Mouse (Mus musculus): ENCODE measurements at regions not wholly inside any gene's neighbourhood (a gene's known extent, or its start where the extent isn't known, plus 50 kb on each side); places are given as distances from the start of the nearest gene placed in this dataset.

DNA sequence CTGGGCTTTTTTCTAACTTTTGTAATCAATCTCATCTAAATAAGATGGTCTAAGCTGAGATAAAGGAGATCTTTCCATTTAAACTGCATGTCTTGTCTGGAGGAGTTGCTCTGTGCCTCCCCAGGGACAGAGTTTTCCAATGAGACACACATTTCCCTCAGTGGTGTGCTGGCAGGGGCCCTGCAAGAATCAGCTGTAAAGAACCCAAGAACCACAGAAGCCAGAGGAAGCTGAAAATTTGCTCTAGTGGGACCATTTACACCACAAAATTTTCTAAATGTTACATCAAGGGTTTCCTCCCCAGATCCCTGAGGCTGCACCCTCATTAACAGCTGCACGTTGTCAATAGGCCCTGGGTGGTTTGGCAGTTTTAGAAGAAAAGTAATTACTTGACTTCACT, 301.0 kb upstream of the Ttc14 start:
- H3K27ac ChIP-seq (ENCODE audit: low read length): no peak overlapping the region
- no peak for ATAC-seq (replicated peaks; ENCODE audit: extremely low read depth, insufficient read depth, low FRiP score)
- H3K27me3 ChIP-seq (ENCODE audit: control insufficient read depth, insufficient read depth, low read length): no peaks in the 10 kb centered on the region
- no peak overlapping the region for H3K4me2 ChIP-seq (ENCODE audit: low read depth, low read length)
- 48% methylated on average over 1 of the region's 1 CpGs for WGBS
- no peaks in the 10 kb centered on the region for H3K4me1 ChIP-seq (ENCODE audit: control insufficient read depth, insufficient read depth, low read length)
- no peak overlapping the region for H3K4me3 ChIP-seq (ENCODE audit: low read length)
- no peaks in the 10 kb centered on the region for H3K9me3 ChIP-seq (replicated peaks; ENCODE audit: control insufficient read depth, low read length)
- H3K9ac ChIP-seq (ENCODE audit: low read length): no peak overlapping the region
- no peaks in the 10 kb centered on the region for H3K36me3 ChIP-seq (ENCODE audit: control insufficient read depth, insufficient read depth)

DNA sequence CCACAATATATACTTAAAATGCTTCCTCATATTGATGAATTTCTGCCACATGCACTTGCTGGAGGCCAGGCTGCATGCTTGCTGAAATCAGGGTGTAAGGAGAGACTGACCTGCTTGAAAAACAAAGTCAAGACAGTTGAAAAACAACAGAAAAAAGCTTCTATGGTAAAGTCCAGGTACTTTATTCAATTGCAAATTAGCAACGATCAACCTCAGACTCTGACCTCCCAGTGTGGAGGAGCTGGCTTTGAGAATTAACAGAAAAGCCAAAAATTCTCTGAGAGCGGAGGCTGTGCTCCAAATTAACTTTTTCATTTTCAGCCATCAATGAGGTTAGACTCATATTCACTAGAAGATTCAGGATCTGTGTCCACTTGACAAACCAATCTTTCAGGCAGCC, 291.4 kb upstream of the Ttc14 start:
- Histone ChIP-seq H3K4me3 (ENCODE audit: low read length) (no peak overlapping the region), H3K9ac (ENCODE audit: low read length) (no peak overlapping the region), H3K4me2 (ENCODE audit: low read depth, low read length) (no peak overlapping the region), H3K27ac (ENCODE audit: low read length) (no peak overlapping the region), H3K27me3 (ENCODE audit: control insufficient read depth, insufficient read depth, low read length) (no peaks in the 10 kb centered on the region), H3K36me3 (ENCODE audit: control insufficient read depth, insufficient read depth) (no peaks in the 10 kb centered on the region), H3K4me1 (ENCODE audit: control insufficient read depth, insufficient read depth, low read length) (no peaks in the 10 kb centered on the region), H3K9me3 (replicated peaks; ENCODE audit: control insufficient read depth, low read length) (peaks cover 5% of the 10 kb centered on the region; the same call in 1 of the 2 replicates)
- no peak for ATAC-seq (replicated peaks; ENCODE audit: extremely low read depth, insufficient read depth, low FRiP score)
- 77% methylated on average over 2 of the region's 2 CpGs for WGBS

DNA sequence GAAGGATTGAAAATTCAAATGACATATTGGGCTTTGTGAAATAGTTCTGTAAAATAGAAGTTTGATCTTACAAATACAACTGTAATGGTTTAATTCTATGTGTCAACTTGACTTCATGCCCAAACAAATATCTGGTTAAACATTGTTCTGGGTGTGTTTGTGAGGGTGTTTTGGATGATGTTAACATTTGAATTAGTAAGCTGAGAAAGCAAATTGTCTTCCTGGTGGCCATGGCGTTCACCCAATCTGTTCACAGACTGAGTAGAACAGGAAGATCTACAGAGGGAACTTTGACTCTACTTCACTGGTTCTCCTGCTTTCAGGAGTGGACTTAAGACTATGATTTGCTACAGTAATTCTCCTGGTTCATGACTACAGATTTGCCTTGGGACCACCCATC, 255.5 kb upstream of the Ttc14 start:
- 78% methylated on average over 1 of the region's 1 CpGs for WGBS
- H3K9me3 ChIP-seq (replicated peaks; ENCODE audit: control insufficient read depth, low read length): no peaks in the 10 kb centered on the region
- no peak overlapping the region for H3K4me3 ChIP-seq (ENCODE audit: low read length)
- no peak overlapping the region for H3K9ac ChIP-seq (ENCODE audit: low read length)
- no peak overlapping the region for H3K4me2 ChIP-seq (ENCODE audit: low read depth, low read length)
- H3K4me1 ChIP-seq (ENCODE audit: control insufficient read depth, insufficient read depth, low read length): no peaks in the 10 kb centered on the region
- H3K27me3 ChIP-seq (ENCODE audit: control insufficient read depth, insufficient read depth, low read length): no peaks in the 10 kb centered on the region
- no peak overlapping the region for H3K27ac ChIP-seq (ENCODE audit: low read length)
- ATAC-seq (replicated peaks; ENCODE audit: extremely low read depth, insufficient read depth, low FRiP score): no peak
- H3K36me3 ChIP-seq (ENCODE audit: control insufficient read depth, insufficient read depth): no peaks in the 10 kb centered on the region

DNA sequence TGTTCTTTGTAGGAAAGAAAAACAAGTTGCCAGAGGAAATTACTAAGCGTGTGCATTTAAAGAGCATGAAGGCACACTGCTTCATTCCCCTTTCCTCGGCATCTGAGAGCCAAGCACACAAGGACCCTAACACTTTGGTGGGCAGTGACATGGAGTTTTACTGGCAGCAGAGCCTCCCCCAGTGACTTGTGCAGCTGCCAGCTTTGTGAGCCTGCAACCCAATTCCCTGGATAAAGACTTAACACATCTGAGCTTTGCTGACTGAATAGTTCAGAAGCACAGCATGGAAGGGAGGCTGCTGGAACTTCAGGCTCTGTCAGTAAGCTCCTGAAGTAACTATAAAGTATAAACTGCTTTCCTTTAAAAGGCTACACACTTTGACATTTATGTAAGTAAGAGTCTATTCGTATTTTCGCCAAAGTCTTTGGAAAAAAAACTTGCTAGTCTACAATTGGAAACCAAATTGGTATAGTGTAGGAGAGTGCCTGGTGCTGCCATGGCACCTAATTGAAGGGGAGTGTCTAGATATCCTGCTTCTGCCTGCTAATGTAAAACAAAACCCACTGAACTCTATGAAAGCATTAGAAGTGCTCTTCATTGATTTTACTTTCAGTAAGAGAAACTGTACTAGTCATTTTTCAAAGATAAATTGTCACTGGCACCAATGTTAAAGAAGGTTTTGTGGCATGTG, 236.8 kb upstream of the Ttc14 start:
- no peak overlapping the region for H3K27ac ChIP-seq (ENCODE audit: low read length)
- WGBS: 66% methylated on average over 4 of the region's 4 CpGs
- no peak overlapping the region for H3K4me2 ChIP-seq (ENCODE audit: low read depth, low read length)

DNA sequence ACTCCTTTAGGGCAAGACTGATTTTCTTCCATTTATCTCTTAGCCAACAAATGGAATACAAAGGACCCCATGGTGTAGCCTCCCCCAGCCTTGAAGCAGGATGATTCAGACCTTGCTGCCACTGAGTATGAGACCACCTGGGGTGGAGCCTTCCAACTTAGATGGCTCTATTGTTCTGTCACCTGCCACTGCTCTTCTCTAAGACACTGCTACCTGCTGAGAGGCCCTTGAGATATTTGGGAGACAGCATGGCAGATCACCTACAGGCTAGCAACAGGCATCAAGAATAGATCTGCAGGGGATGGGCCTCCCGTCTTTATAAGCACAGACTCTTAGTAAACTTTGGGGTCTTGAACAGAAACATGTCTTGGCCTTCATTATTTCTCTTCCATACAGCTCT, 219.0 kb upstream of the Ttc14 start:
- no peaks in the 10 kb centered on the region for H3K9me3 ChIP-seq (replicated peaks; ENCODE audit: control insufficient read depth, low read length)
- H3K27ac ChIP-seq (ENCODE audit: low read length): no peak overlapping the region
- H3K4me2 ChIP-seq (ENCODE audit: low read depth, low read length): no peak overlapping the region
- no peaks in the 10 kb centered on the region for H3K4me1 ChIP-seq (ENCODE audit: control insufficient read depth, insufficient read depth, low read length)
- H3K36me3 ChIP-seq (ENCODE audit: control insufficient read depth, insufficient read depth): no peaks in the 10 kb centered on the region
- ATAC-seq (replicated peaks; ENCODE audit: extremely low read depth, insufficient read depth, low FRiP score): no peak
- 17% methylated on average over 1 of the region's 1 CpGs for WGBS
- H3K9ac ChIP-seq (ENCODE audit: low read length): no peak overlapping the region
- H3K27me3 ChIP-seq (ENCODE audit: control insufficient read depth, insufficient read depth, low read length): no peaks in the 10 kb centered on the region
- no peak overlapping the region for H3K4me3 ChIP-seq (ENCODE audit: low read length)

More for the DNA sequence above, 236.8 kb upstream of the Ttc14 start:
- ATAC-seq (replicated peaks; ENCODE audit: extremely low read depth, insufficient read depth, low FRiP score): no peak
- Histone ChIP-seq H3K4me3 (ENCODE audit: low read length) (no peak overlapping the region), H3K36me3 (ENCODE audit: control insufficient read depth, insufficient read depth) (no peaks in the 10 kb centered on the region), H3K9ac (ENCODE audit: low read length) (no peak overlapping the region), H3K4me1 (ENCODE audit: control insufficient read depth, insufficient read depth, low read length) (no peaks in the 10 kb centered on the region), H3K27me3 (ENCODE audit: control insufficient read depth, insufficient read depth, low read length) (no peaks in the 10 kb centered on the region), H3K9me3 (replicated peaks; ENCODE audit: control insufficient read depth, low read length) (no peaks in the 10 kb centered on the region)

DNA sequence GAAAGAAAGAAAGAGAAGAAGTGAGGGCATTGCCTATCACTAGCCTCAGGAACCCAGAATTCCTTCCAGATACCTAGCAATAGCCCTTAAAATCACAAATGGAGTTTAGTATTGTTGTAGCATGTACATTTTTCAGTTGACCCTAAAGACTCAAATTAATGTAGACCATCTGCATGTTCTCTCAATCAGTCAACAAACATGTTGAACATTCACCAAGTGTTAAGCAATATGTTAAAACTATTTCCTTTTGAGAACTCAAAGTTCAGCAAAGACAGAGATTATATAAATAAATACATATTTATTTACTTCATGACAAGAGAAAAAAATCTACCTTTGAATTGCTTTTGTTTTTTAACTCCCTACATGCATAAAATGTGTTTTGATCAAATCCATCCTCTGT, 185.4 kb upstream of the Ttc14 start:
- no peak overlapping the region for H3K4me2 ChIP-seq (ENCODE audit: low read depth, low read length)
- no peak overlapping the region for H3K27ac ChIP-seq (ENCODE audit: low read length)
- H3K4me1 ChIP-seq (ENCODE audit: control insufficient read depth, insufficient read depth, low read length): no peaks in the 10 kb centered on the region
- no peak overlapping the region for H3K9ac ChIP-seq (ENCODE audit: low read length)
- no peak for ATAC-seq (replicated peaks; ENCODE audit: extremely low read depth, insufficient read depth, low FRiP score)
- H3K4me3 ChIP-seq (ENCODE audit: low read length): no peak overlapping the region
- H3K9me3 ChIP-seq (replicated peaks; ENCODE audit: control insufficient read depth, low read length): no peaks in the 10 kb centered on the region
- no peaks in the 10 kb centered on the region for H3K27me3 ChIP-seq (ENCODE audit: control insufficient read depth, insufficient read depth, low read length)
- H3K36me3 ChIP-seq (ENCODE audit: control insufficient read depth, insufficient read depth): no peaks in the 10 kb centered on the region

DNA sequence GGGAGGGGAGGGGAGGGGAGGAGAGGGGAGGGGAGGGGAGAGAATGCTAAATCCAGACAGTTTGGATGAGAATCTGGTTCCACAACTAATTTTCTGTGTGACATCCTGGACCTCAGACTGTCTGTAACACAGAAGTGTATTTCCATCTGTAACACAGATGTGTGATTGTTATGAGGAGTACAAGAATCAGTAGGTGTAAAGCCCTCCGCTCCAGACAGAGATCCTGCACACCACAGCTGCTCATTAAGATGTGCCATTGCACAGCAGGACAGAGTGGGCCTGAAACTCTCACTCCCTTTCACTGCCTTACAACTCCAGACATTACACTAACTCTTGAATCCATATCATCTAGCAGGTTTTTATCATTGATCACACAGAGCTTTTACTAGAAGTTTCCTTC, 182.8 kb upstream of the Ttc14 start:
- H3K27me3 ChIP-seq (ENCODE audit: control insufficient read depth, insufficient read depth, low read length): no peaks in the 10 kb centered on the region
- no peak overlapping the region for H3K4me2 ChIP-seq (ENCODE audit: low read depth, low read length)
- 87% methylated on average over 1 of the region's 1 CpGs for WGBS
- H3K4me3 ChIP-seq (ENCODE audit: low read length): no peak overlapping the region
- no peaks in the 10 kb centered on the region for H3K4me1 ChIP-seq (ENCODE audit: control insufficient read depth, insufficient read depth, low read length)
- ATAC-seq (replicated peaks; ENCODE audit: extremely low read depth, insufficient read depth, low FRiP score): no peak
- H3K9me3 ChIP-seq (replicated peaks; ENCODE audit: control insufficient read depth, low read length): no peaks in the 10 kb centered on the region
- no peaks in the 10 kb centered on the region for H3K36me3 ChIP-seq (ENCODE audit: control insufficient read depth, insufficient read depth)
- no peak overlapping the region for H3K27ac ChIP-seq (ENCODE audit: low read length)
- H3K9ac ChIP-seq (ENCODE audit: low read length): no peak overlapping the region

DNA sequence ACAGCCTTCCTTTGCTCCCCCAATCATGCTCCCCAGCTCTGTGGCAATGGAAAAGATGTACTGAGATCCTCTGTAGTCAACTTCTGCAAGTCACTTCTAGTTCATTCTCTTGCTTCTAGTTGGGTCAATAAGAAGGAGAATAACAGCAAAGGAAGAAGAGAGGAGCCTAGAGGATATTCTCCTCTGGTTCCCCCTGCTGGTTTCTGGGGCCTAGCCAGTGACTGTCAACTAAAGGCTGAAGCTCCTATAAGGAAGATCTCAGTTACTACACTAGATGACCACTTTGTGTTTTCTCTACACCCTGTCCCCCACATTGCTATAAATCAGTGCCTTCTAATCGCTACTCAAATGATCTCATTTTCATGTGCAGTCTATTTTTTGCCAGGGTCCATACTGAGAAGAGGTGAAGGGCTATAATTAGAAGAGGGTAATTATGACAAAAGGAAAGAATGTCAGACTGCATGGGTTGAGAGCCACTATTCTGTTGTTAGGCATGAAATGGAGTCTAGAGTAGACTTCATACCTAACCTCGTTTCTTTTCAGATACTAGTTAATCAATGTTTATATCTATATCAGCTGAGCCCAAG, 166.6 kb upstream of the Ttc14 start:
- no peak overlapping the region for H3K4me3 ChIP-seq (ENCODE audit: low read length)
- WGBS: 38% methylated on average over 2 of the region's 2 CpGs
- H3K4me1 ChIP-seq (ENCODE audit: control insufficient read depth, insufficient read depth, low read length): peaks cover 3% of the 10 kb centered on the region; the same call in 1 of the 2 replicates
- H3K27ac ChIP-seq (ENCODE audit: low read length): peak overlapping the region; percentile 70
- no peak overlapping the region for H3K9ac ChIP-seq (ENCODE audit: low read length)
- peak; percentile 32; the same call in 1 of the 2 replicates for ATAC-seq (replicated peaks; ENCODE audit: extremely low read depth, insufficient read depth, low FRiP score)
- no peaks in the 10 kb centered on the region for H3K36me3 ChIP-seq (ENCODE audit: control insufficient read depth, insufficient read depth)
- no peak overlapping the region for H3K4me2 ChIP-seq (ENCODE audit: low read depth, low read length)
- no peaks in the 10 kb centered on the region for H3K27me3 ChIP-seq (ENCODE audit: control insufficient read depth, insufficient read depth, low read length)
- no peaks in the 10 kb centered on the region for H3K9me3 ChIP-seq (replicated peaks; ENCODE audit: control insufficient read depth, low read length)

DNA sequence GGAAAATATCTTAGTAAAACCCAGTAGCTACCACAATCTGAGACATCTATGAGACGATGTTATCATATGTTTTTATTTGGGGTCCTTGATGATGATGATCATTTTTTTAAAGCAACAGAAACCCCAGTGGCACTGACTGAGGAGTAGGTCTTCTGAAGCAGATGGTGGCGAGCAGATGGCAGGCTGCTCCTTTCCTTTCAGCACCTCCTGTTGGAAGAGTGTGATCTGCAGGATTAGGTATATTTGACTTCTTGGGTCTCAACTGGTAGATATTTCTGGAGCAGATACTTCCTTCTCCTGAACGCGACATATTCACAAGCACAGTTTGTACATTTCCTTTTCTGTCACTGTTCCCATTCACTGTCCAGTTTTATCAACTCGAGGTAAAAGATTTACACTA, 141.0 kb upstream of the Ttc14 start:
- Histone ChIP-seq H3K9ac (ENCODE audit: low read length) (no peak overlapping the region), H3K27me3 (ENCODE audit: control insufficient read depth, insufficient read depth, low read length) (no peaks in the 10 kb centered on the region), H3K4me1 (ENCODE audit: control insufficient read depth, insufficient read depth, low read length) (no peaks in the 10 kb centered on the region), H3K36me3 (ENCODE audit: control insufficient read depth, insufficient read depth) (no peaks in the 10 kb centered on the region), H3K4me2 (ENCODE audit: low read depth, low read length) (no peak overlapping the region), H3K27ac (ENCODE audit: low read length) (no peak overlapping the region), H3K4me3 (ENCODE audit: low read length) (no peak overlapping the region), H3K9me3 (replicated peaks; ENCODE audit: control insufficient read depth, low read length) (no peaks in the 10 kb centered on the region)
- no peak for ATAC-seq (replicated peaks; ENCODE audit: extremely low read depth, insufficient read depth, low FRiP score)
- 62% methylated on average over 5 of the region's 5 CpGs for WGBS

Data from heart, embryonic 16.5 days (tissue).